Mouse (Mus musculus) limb, embryonic 14.5 days (tissue): ENCODE results near the gene Myo1c. TPM values are rescaled to one million over a fixed set of nuclear protein-coding genes. Genes with fewer than 3 reads are reported as not detected.

Experiments
- ATAC-seq: fragments of 200-750 bp; cut with Nextera tagmentation; 2 replicates; pipeline ENCODE4 v1.8.0; 2017; ENCODE audit warnings: low read depth, moderate number of reproducible peaks, moderate TSS enrichment; ENCODE audit not compliant: low FRiP score
- DNase-seq: peaks from one replicate; pipeline ENCODE4 v3.0.0-alpha.2; 2015; ENCODE audit warnings: low spot score
- H3K27ac ChIP-seq: fragments of 300-500 bp; sonication (generic); replicated peaks from 2 replicates; pipeline ENCODE4 v1.5.1; 2014; ENCODE audit warnings: low read depth, mild to moderate bottlenecking, low read length, moderate library complexity, mixed read lengths
- H3K27me3 ChIP-seq: fragments of 300-500 bp; sonication (generic); 2 replicates; pipeline ENCODE4 v1.6.1; 2014; ENCODE audit warnings: low read length, mixed read lengths; ENCODE audit not compliant: control insufficient read depth, insufficient read depth
- H3K36me3 ChIP-seq: fragments of 300-500 bp; sonication (generic); 2 replicates; pipeline ENCODE4 v1.6.1; 2014; ENCODE audit warnings: mild to moderate bottlenecking, low read length, moderate library complexity, mixed read lengths; ENCODE audit not compliant: control insufficient read depth, insufficient read depth
- H3K4me1 ChIP-seq: fragments of 300-500 bp; sonication (generic); 2 replicates; pipeline ENCODE4 v1.6.1; 2014; ENCODE audit warnings: antibody characterized with exemption, low read length, mixed read lengths; ENCODE audit not compliant: control insufficient read depth, insufficient read depth
- H3K4me2 ChIP-seq: fragments of 300-500 bp; sonication (generic); replicated peaks from 2 replicates; pipeline ENCODE4 v1.6.1; 2014; ENCODE audit warnings: low read depth, mild to moderate bottlenecking, low read length, moderate library complexity; ENCODE audit not compliant: severe bottlenecking
- H3K4me3 ChIP-seq: fragments of 300-500 bp; sonication (generic); replicated peaks from 2 replicates; pipeline ENCODE4 v1.5.1; 2014; ENCODE audit warnings: low read length
- H3K9ac ChIP-seq: fragments of 300-500 bp; sonication (generic); 2 replicates; pipeline ENCODE4 v1.6.1; 2014; ENCODE audit warnings: mild to moderate bottlenecking, low read depth, low read length, moderate library complexity; ENCODE audit not compliant: severe bottlenecking
- H3K9me3 ChIP-seq: fragments of 300-500 bp; sonication (generic); 2 replicates; pipeline ENCODE4 v1.6.1; 2016; ENCODE audit warnings: low read length; ENCODE audit not compliant: control insufficient read depth
- POLR2A ChIP-seq: fragments of 200-500 bp; IDR thresholded peaks from 2 replicates; pipeline ENCODE4 v1.8.0; 2012; ENCODE audit warnings: inconsistent platforms, mild to moderate bottlenecking, moderate library complexity, borderline replicate concordance; ENCODE audit not compliant: insufficient read depth, insufficient read length; ENCODE audit errors: extremely low read depth
- whole genome bisulfite sequencing: fragments of 180-500 bp; shearing (Covaris S2); extraction: QIAGEN DNeasy Blood & Tissue Kit; methylation state at CpG from one replicate; pipeline ENCODE4 v1.1.7; 2014; 5-methylcytosine and 5-hydroxymethylcytosine counted together
- polyA plus RNA-seq, 2 experiments: library from polyadenylated mRNA; depleted of rRNA in 1 of 2; stranded (reverse) in 1 of 2; unstranded in 1 of 2; fragments of >200 nt; fragmentation: Nextera tagmentation in 1 of 2; extraction: Ambion mirVana in 1 of 2; gene quantifications; 2 replicates each; pipeline versions ENCODE4 v1.2.1 to v1.2.3; 2012 to 2014

The Myo1c gene
- polyA plus RNA-seq, 2 experiments: 44.3 to 54.2 TPM

- H3K27me3 ChIP-seq: 0 out of 2 replicates have a peak, but pooled peaks cover 6% of the 10 kb centered on the region
- H3K9me3 ChIP-seq: no peaks in the 10 kb centered on the region
- H3K9ac ChIP-seq: no peak overlapping the region
- ATAC-seq (no peak), DNase-seq (no peak)
- no peak for TF ChIP-seq POLR2A
- H3K27ac ChIP-seq: no peak overlapping the region
- peaks cover 19% of the 10 kb centered on the region for H3K4me1 ChIP-seq
- H3K4me3 ChIP-seq: no peak overlapping the region
- no peak overlapping the region for H3K4me2 ChIP-seq
- peaks cover 50% of the 10 kb centered on the region for H3K36me3 ChIP-seq
These were observed 7.5 kb downstream of the Myo1c start for GRCm38 (mm10) chr11:75657841-75658240.

- H3K9ac ChIP-seq: no peak overlapping the region
- peaks cover 16% of the 10 kb centered on the region for H3K4me1 ChIP-seq
- 89% methylated on average over 13 of the region's 13 CpGs for WGBS
- H3K27me3 ChIP-seq: 0 out of 2 replicates have a peak, but pooled peaks cover 2% of the 10 kb centered on the region
- DNase-seq (no peak), ATAC-seq (no peak)
- H3K9me3 ChIP-seq: no peaks in the 10 kb centered on the region
- no peak overlapping the region for H3K27ac ChIP-seq
- TF ChIP-seq POLR2A: no peak
- no peak overlapping the region for H3K4me2 ChIP-seq
- H3K36me3 ChIP-seq: peaks cover 54% of the 10 kb centered on the region
- no peak overlapping the region for H3K4me3 ChIP-seq
These were observed 8.0 kb downstream of the Myo1c start for GRCm38 (mm10) chr11:75658311-75658710.

DNA sequence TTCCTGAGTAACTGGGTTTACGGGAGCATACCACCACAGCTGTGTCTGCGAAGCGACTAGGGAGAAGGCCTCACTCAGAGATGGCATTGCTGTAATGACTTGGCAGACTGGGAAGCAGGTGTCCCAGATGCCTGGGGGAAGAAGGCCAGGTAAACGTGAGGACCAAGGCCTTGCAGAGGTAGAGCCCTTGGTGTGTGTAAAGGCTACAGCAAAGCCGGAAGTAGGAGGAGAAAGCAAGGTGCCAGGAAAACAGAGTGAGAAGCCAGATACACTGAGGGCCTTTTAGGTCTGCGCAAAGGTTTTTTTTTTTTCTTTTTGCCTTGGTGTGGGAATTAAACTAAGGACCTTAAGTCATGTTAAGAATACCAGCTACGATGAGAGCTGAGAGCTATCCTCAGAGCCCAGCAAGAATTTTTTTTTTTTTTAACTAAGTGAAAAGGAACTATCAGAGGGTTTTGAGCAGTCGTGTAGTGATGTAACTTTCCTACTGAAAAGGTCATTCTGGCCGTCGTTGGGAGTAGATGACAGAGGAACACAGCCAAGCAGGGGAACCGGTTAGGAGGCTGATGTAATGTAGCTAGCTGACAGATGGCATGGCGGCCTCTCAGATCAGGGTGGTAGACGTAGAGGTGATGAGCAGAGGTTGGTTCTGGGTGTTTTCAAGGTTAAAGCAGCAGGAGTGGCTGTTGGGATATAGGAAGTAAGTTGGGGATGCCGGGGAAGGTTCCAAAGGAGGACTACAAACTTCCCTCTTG, 8.9 kb downstream of the Myo1c start:
- no peak for ATAC-seq
- H3K36me3 ChIP-seq: peaks cover 57% of the 10 kb centered on the region

DNA sequence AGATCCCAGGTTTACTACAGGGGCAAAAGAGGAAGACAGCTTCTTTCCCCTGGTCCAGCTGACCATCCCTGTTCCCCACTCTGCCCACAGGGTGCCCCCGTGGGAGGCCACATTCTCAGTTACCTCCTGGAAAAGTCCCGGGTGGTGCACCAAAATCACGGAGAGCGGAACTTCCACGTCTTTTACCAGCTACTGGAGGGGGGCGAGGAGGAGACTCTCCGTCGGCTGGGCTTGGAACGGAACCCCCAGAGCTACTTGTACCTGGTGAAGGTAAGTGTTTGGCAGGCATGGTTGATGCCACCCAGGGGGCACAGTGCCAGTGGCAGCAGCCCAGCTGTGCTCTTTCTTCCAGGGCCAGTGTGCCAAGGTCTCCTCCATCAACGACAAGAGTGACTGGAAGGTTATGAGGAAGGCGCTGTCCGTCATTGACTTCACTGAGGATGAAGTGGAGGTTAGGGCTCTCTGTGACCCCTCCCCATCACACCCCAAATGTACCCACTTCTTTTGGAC, 9.8 kb downstream of the Myo1c start:
- peaks cover 63% of the 10 kb centered on the region for H3K36me3 ChIP-seq
- no peak overlapping the region for H3K27ac ChIP-seq
- no peak for TF ChIP-seq POLR2A
- H3K9ac ChIP-seq: no peak overlapping the region
- DNase-seq (no peak), ATAC-seq (no peak)
- 91% methylated on average over 12 of the region's 12 CpGs for WGBS
- peaks cover 9% of the 10 kb centered on the region; the same call in 1 of the 2 replicates for H3K4me1 ChIP-seq
- H3K27me3 ChIP-seq: no peaks in the 10 kb centered on the region
- H3K9me3 ChIP-seq: no peaks in the 10 kb centered on the region
- H3K4me3 ChIP-seq: no peak overlapping the region
- no peak overlapping the region for H3K4me2 ChIP-seq

More for the DNA sequence above, 8.9 kb downstream of the Myo1c start:
- Histone ChIP-seq H3K27me3 (no peaks in the 10 kb centered on the region), H3K27ac (no peak overlapping the region), H3K9ac (no peak overlapping the region), H3K4me3 (no peak overlapping the region), H3K4me1 (peaks cover 13% of the 10 kb centered on the region), H3K4me2 (no peak overlapping the region), H3K9me3 (no peaks in the 10 kb centered on the region)
- TF ChIP-seq POLR2A: no peak
- 70% methylated on average over 14 of the region's 14 CpGs for WGBS
- no peak for DNase-seq

- DNase-seq (no peak), ATAC-seq (no peak)
- no peak for TF ChIP-seq POLR2A
- peaks cover 73% of the 10 kb centered on the region for H3K36me3 ChIP-seq
- no peaks in the 10 kb centered on the region for H3K27me3 ChIP-seq
- H3K9me3 ChIP-seq: no peaks in the 10 kb centered on the region
- no peak overlapping the region for H3K9ac ChIP-seq
- no peak overlapping the region for H3K4me3 ChIP-seq
- peaks cover 9% of the 10 kb centered on the region; the same call in 1 of the 2 replicates for H3K4me1 ChIP-seq
- H3K27ac ChIP-seq: no peak overlapping the region
- H3K4me2 ChIP-seq: no peak overlapping the region
- WGBS: 86% methylated on average over 21 of the region's 21 CpGs
These were observed 10.9 kb downstream of the Myo1c start for GRCm38 (mm10) chr11:75660941-75661800.
